Mouse (Mus musculus) midbrain, embryonic 15.5 days (tissue): ENCODE measurements around the gene Tnnc1. TPM values are rescaled to one million over a fixed set of nuclear protein-coding genes. Genes with fewer than 3 reads are reported as not detected.

Experiments
- ATAC-seq: fragments of 200-750 bp; cut with Nextera tagmentation; replicated peaks from 2 replicates; pipeline ENCODE4 v1.8.0; 2017; ENCODE audit warnings: moderate TSS enrichment
- H3K27ac ChIP-seq: fragments of 300-500 bp; sonication (generic); 2 replicates; pipeline ENCODE4 v1.5.1; 2015; ENCODE audit warnings: mild to moderate bottlenecking, inconsistent platforms
- H3K27me3 ChIP-seq: fragments of 300-500 bp; sonication (generic); replicated peaks from 2 replicates; pipeline ENCODE4 v1.6.1; 2015; ENCODE audit warnings: inconsistent platforms
- H3K36me3 ChIP-seq: fragments of 300-500 bp; sonication (generic); replicated peaks from 2 replicates; pipeline ENCODE4 v1.6.1; 2015; ENCODE audit warnings: inconsistent platforms
- H3K4me1 ChIP-seq: fragments of 300-500 bp; sonication (generic); 2 replicates; pipeline ENCODE4 v1.6.1; 2015; ENCODE audit warnings: inconsistent platforms
- H3K4me2 ChIP-seq: fragments of 300-500 bp; sonication (generic); 2 replicates; pipeline ENCODE4 v1.6.1; 2015; ENCODE audit warnings: inconsistent platforms, mild to moderate bottlenecking, moderate library complexity
- H3K4me3 ChIP-seq: fragments of 300-500 bp; sonication (generic); 2 replicates; pipeline ENCODE4 v1.5.1; 2015; ENCODE audit warnings: mild to moderate bottlenecking, inconsistent platforms
- H3K9ac ChIP-seq: fragments of 300-500 bp; sonication (generic); 2 replicates; pipeline ENCODE4 v1.6.1; 2015; ENCODE audit warnings: mild to moderate bottlenecking, inconsistent platforms
- H3K9me3 ChIP-seq: fragments of 300-500 bp; sonication (generic); 2 replicates; pipeline ENCODE4 v1.6.1; 2016; ENCODE audit warnings: inconsistent platforms
- WGBS: fragments of 180-500 bp; shearing (Covaris S2); methylation state at CpG from one replicate; pipeline ENCODE4 v1.1.7; 2015; ENCODE audit warnings: mixed read lengths; 5-methylcytosine and 5-hydroxymethylcytosine counted together
- polyA plus RNA-seq: library from polyadenylated mRNA; unstranded; fragments of >200 nt; fragmentation: Nextera tagmentation; extraction: Ambion mirVana; gene quantifications from 2 replicates; pipeline ENCODE4 v1.2.1, GENCODE M21; 2015

Gene Tnnc1
- polyA plus RNA-seq, 1 experiment from 2014 or later: 2.9 TPM

DNA sequence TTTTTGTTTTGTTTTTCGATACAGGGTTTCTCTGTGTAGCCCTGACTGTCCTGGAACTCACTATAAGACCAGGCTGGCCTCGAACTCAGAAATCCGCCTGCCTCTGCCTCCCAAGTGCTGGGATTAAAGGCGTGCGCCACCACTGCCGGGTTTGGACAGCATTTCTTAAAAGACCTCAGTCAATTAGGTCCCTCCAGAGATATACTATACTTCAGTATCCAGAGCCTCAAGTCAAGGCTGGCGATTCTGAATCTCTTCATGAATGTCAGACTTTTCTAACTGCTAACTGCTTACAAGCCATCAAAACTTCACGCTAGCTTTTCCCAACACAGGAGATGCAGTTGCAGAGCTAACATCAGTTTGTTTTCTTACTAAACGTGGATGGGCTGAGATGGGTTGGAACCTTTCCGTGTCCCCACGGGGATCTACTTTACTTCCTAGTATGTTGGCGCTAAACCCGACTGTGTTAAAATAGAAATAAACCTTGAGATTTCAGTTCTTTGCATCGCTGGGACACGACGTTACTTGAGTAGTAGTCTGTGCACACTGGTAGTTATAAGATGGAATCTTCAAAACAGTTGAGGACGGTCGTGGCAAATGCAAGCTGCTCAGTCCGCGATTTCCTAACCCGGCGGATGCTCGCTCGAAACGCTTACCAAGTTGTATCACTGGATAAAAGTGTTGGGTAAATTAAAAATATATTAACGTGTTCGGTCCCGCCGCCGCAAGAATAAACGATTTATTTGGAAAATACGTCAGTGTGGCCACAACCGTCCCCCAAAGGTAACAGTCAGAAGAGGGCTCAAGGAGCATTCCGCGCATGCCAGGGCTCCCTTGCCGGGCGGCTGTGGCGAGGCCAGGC is 42.3 kb downstream of the Tnnc1 start:
- ATAC-seq: peak; percentile 25; the same call in 1 of the 2 replicates
- peak overlapping the region; percentile 92 for H3K27ac ChIP-seq
- H3K9ac ChIP-seq: peak overlapping the region; percentile 100
- peaks cover 23% of the 10 kb centered on the region for H3K4me1 ChIP-seq
- H3K27me3 ChIP-seq: no peaks in the 10 kb centered on the region
- WGBS: 21% methylated on average over 38 of the region's 38 CpGs
- peak overlapping the region; percentile 98 for H3K4me3 ChIP-seq
- peak overlapping the region; percentile 63 for H3K4me2 ChIP-seq
- peaks cover 17% of the 10 kb centered on the region for H3K36me3 ChIP-seq
- no peaks in the 10 kb centered on the region for H3K9me3 ChIP-seq

DNA sequence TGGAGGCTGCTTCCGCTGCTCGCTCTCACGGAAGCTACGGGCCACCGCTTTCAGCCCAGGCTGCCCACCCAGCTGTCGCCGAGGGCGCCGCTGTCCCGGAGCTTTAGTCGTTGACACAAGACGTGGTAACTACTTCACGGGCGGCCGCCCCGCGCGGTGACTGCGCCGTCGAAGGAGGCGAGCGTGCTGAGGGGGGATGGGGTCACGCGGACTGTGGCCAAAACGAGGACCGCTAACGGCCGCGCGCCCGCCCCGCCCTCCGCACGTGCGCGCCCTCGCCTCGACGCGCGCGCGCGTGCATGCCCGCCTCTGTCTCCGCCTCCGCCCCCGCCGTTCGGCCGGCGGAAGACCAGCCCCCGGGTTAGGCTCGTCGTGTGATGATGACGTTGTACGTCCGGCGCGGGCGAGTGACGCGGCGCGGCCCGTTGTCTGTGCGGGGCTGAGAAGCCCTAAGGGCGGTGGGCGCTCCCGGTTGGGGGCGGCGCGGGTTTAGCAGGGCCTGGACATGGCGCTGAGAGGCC is 43.0 kb downstream of the Tnnc1 start, which contains the start of the genes Phf7 and Bap1:
TSS of gene Phf7 (minus strand) at position 234 of the 521 bp plus-strand sequence.
TSS of gene Bap1 (plus strand) at position 367 of the 521 bp plus-strand sequence.
- peak within 1 kb of the TSS; percentile 92 for H3K27ac ChIP-seq
- H3K9ac ChIP-seq: peak within 1 kb of the TSS; percentile 100
- 0% methylated on average over 57 of the region's 75 CpGs for WGBS
- peaks cover 23% of the 10 kb centered on the region for H3K4me1 ChIP-seq
- peak within 1 kb of the TSS; percentile 73 for H3K4me2 ChIP-seq
- H3K27me3 ChIP-seq: no peaks in the 10 kb centered on the region
- peaks cover 24% of the 10 kb centered on the region for H3K36me3 ChIP-seq
- peak within 1 kb of the TSS; percentile 98 for H3K4me3 ChIP-seq
- no peaks in the 10 kb centered on the region for H3K9me3 ChIP-seq
- ATAC-seq: peak; percentile 93

DNA sequence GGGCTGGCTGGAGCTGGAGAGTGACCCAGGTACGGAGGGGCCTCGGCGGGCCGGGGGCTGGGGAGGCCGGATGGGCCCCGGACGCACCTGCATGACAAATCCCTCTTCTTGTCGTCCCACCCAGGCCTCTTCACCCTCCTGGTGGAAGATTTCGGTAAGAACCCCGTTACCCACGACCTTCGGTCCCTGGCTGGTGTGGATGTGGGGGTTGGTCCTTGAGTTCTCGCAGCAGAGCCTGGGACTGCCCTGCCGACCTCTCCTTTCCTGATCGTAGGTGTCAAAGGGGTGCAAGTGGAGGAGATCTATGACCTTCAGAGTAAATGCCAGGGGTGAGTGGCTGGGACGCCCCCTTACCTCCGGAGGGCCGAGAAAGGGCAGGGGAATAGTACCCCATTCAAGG is 43.5 kb downstream of the Tnnc1 start:
- WGBS: 2% methylated on average over 18 of the region's 18 CpGs
- Histone ChIP-seq H3K9ac (peak overlapping the region; percentile 100), H3K9me3 (no peaks in the 10 kb centered on the region), H3K4me3 (peak overlapping the region; percentile 98), H3K4me2 (peak overlapping the region; percentile 73), H3K36me3 (peaks cover 29% of the 10 kb centered on the region), H3K27me3 (no peaks in the 10 kb centered on the region), H3K4me1 (peaks cover 23% of the 10 kb centered on the region), H3K27ac (peak overlapping the region; percentile 92)
- ATAC-seq: peak; percentile 63

DNA sequence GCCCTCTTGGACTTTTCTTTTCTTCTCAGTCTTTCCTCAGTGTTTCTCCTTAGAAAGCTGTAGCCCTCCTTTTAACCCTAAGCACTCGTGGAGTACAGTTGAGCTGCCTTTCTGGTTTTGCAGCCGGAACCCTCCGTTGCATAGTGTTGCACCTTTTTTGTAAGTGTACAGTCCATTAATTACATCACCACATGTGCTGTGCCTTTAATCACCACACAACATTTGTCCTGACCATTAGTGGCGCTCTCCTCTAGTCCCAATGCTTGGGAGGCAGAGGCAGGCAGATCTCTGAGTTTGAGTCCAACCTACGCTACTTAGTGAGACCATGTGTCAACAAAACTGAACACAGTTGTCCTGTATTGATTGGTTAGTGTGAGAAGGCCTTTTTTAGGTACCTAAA is 44.0 kb downstream of the Tnnc1 start:
- Histone ChIP-seq H3K27ac (no peak overlapping the region), H3K36me3 (peaks cover 34% of the 10 kb centered on the region), H3K27me3 (no peaks in the 10 kb centered on the region), H3K9ac (peak overlapping the region; percentile 100), H3K4me2 (peak overlapping the region; percentile 73), H3K4me3 (peak overlapping the region; percentile 98), H3K4me1 (peaks cover 23% of the 10 kb centered on the region), H3K9me3 (no peaks in the 10 kb centered on the region)
- ATAC-seq: no peak
- WGBS: 93% methylated on average over 5 of the region's 5 CpGs

- H3K4me2 ChIP-seq: no peak overlapping the region
- H3K9ac ChIP-seq: no peak overlapping the region
- no peaks in the 10 kb centered on the region for H3K27me3 ChIP-seq
- peaks cover 67% of the 10 kb centered on the region for H3K36me3 ChIP-seq
- no peaks in the 10 kb centered on the region for H3K9me3 ChIP-seq
- ATAC-seq: no peak
- 95% methylated on average over 14 of the region's 14 CpGs for WGBS
- H3K4me1 ChIP-seq: no peaks in the 10 kb centered on the region
- no peak overlapping the region for H3K27ac ChIP-seq
- no peak overlapping the region for H3K4me3 ChIP-seq
Measured at GRCm38 (mm10) chr14:31258476-31259050, 50.5 kb downstream of the Tnnc1 start.

DNA sequence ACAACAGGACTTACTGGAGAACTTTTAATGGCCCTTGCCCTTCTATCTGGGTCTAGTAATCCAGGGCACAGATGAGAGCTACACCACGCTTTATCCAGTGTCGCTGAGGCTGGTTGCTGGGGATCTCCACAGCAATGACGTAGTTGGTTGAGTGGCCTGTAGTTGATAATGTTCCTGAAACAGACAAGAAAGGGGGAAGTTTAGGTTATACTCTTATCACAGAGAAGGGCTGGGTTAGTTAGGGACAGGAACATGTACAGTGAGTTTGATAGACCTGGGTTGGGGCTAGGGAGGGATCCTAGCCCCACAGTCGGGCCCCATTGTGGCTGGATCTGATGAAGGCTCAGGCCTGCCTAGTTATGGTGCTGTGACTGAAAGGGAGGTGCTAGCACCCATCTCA is 52.3 kb downstream of the Tnnc1 start:
- Histone ChIP-seq H3K27me3 (no peaks in the 10 kb centered on the region), H3K9ac (no peak overlapping the region), H3K36me3 (peaks cover 50% of the 10 kb centered on the region), H3K9me3 (no peaks in the 10 kb centered on the region), H3K4me2 (no peak overlapping the region), H3K4me3 (no peak overlapping the region), H3K27ac (no peak overlapping the region), H3K4me1 (no peaks in the 10 kb centered on the region)
- ATAC-seq: no peak
- 96% methylated on average over 4 of the region's 4 CpGs for WGBS

- no peaks in the 10 kb centered on the region for H3K9me3 ChIP-seq
- 94% methylated on average over 9 of the region's 9 CpGs for WGBS
- no peaks in the 10 kb centered on the region for H3K27me3 ChIP-seq
- no peak overlapping the region for H3K4me3 ChIP-seq
- no peak overlapping the region for H3K27ac ChIP-seq
- no peak overlapping the region for H3K4me2 ChIP-seq
- H3K9ac ChIP-seq: no peak overlapping the region
- no peaks in the 10 kb centered on the region for H3K4me1 ChIP-seq
- no peak for ATAC-seq
- H3K36me3 ChIP-seq: peaks cover 45% of the 10 kb centered on the region
Measured at GRCm38 (mm10) chr14:31260932-31261331, 52.8 kb downstream of the Tnnc1 start.

Other genes starting within 250 kb of the Tnnc1 start
- gene Glt8d1, start 206.9 kb upstream of the Tnnc1 start, polyA plus RNA-seq: 53.0 and 63.3 TPM in 2 replicates
- gene Spcs1, start 206.6 kb upstream of the Tnnc1 start, polyA plus RNA-seq: 273 and 290 TPM in 2 replicates
- 134 and 142 TPM in 2 replicates for gene Pbrm1, start 189.2 kb upstream of the Tnnc1 start, polyA plus RNA-seq
- gene Gnl3, start 189.2 kb upstream of the Tnnc1 start, polyA plus RNA-seq: 47.8 and 55.1 TPM in 2 replicates
- 51.1 and 51.3 TPM in 2 replicates for gene Smim4, start 79.4 kb upstream of the Tnnc1 start, polyA plus RNA-seq
- gene Nt5dc2, start 77.3 kb upstream of the Tnnc1 start, polyA plus RNA-seq: 247 and 295 TPM in 2 replicates
- 22.8 TPM in 2 replicates for gene Stab1, start 39.7 kb upstream of the Tnnc1 start, polyA plus RNA-seq
- 420 and 426 TPM in 2 replicates for gene Nisch, start 8.6 kb downstream of the Tnnc1 start, polyA plus RNA-seq
- gene Sema3g, start 9.5 kb downstream of the Tnnc1 start, polyA plus RNA-seq: 0.65 and 0.86 TPM in 2 replicates
- gene Phf7, start 43.0 kb downstream of the Tnnc1 start, polyA plus RNA-seq: 9.9 TPM in 2 replicates
- 124 and 130 TPM in 2 replicates for gene Bap1, start 43.1 kb downstream of the Tnnc1 start, polyA plus RNA-seq
- gene Dnah1, start 115.6 kb downstream of the Tnnc1 start, polyA plus RNA-seq: 4.6 and 4.9 TPM in 2 replicates
- gene Capn7, start 128.3 kb downstream of the Tnnc1 start, polyA plus RNA-seq: 85.9 and 89.5 TPM in 2 replicates
- gene Sh3bp5, start 227.8 kb downstream of the Tnnc1 start, polyA plus RNA-seq: 151 and 161 TPM in 2 replicates